Mouse (Mus musculus) ZHBTc4 (cell line): ENCODE data around the gene Gm7030.
"Not testable (repeated sequence)": the region's sequence is repeated elsewhere in the genome, so short reads cannot be mapped to it uniquely, and the experiment has no call there.

Source experiments
- DNase-seq: peaks from one replicate; pipeline ENCODE4 v3.0.0-alpha.2; 2011; ENCODE audit warnings: low read depth, low spot score

The Gm7030 gene

DNA sequence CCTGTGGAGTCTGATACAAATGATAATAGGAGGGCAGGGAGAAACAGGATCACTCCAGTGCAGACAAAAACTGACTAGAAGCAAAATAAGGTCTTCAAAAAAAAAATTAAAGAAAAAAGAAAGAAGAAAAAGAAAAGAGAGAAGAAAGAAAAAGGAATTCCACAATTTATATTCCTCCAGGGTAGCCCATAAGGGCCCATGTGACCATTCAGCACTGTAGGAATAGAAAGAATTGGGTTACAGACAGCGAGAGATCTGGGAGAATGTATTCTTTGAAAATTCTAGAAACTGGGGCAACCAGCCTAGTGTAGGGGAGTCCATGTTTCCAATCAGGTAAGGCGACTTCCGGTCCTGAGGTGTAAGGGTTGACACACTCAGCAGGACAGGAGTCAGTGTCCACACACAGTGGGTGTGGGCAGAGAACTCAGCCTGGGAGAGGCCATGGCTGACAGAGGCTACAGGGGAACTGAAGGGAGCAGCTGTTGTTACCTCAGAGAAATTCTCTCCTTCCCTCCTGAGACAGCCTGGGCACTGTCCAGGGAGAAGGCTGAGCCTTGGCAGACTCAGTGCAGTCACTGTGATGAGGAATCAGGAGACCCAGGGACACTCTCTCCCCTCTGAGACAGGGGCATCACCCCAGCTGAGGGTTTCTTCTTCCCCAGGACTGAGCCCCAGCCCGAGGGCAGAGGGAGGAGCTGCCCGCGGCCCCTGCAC lies 46.5 kb downstream of the Gm7030 start:
- not testable (repeated sequence) for DNase-seq

DNA sequence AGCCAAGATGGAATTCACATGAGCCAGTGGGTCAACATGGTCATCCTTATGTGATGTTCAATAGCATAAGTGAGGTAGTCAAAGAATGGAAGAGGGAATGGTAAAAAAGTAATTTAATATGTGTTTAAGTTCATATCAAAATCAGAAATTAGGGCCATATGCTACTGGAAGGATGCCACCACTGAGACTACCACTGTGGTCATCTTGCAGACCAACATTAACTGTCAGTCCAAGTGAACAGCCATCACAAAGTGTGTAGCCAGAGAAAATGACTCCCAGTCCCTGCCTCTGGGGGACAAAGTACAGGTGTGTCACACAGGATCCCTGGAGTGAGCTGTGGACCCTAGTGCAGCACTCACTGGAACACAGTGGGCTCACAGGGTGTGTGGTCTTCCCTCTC lies 47.3 kb downstream of the Gm7030 start:
- DNase-seq = not testable (repeated sequence)

- DNase-seq = peak; percentile 92
Measured at GRCm38 (mm10) chr17:36060829-36061228, 68.4 kb downstream of the Gm7030 start.
